Mouse (Mus musculus) stomach, embryonic 14.5 days (tissue): ENCODE measurements at regions not wholly inside any gene's neighbourhood (a gene's known extent, or its start where the extent isn't known, plus 50 kb on each side); places are given as distances from the start of the nearest gene placed in this dataset.

Experiments used
- ATAC-seq: fragments of 200-750 bp; cut with Nextera tagmentation; 2 replicates; pipeline ENCODE4 v1.8.0; 2017; ENCODE audit warnings: low read depth, moderate TSS enrichment; ENCODE audit not compliant: insufficient number of reproducible peaks, insufficient read depth, low FRiP score
- H3K27ac ChIP-seq: fragments of 300-500 bp; sonication (generic); 2 replicates; pipeline ENCODE4 v1.5.1; 2014; ENCODE audit warnings: mild to moderate bottlenecking, low read length, moderate library complexity, mixed read lengths
- H3K27me3 ChIP-seq: fragments of 300-500 bp; sonication (generic); 2 replicates; pipeline ENCODE4 v1.6.1; 2014; ENCODE audit warnings: low read length, control low read depth, mixed read lengths; ENCODE audit not compliant: control insufficient read depth, insufficient read depth
- H3K36me3 ChIP-seq: fragments of 300-500 bp; sonication (generic); 2 replicates; pipeline ENCODE4 v1.6.1; 2014; ENCODE audit warnings: mild to moderate bottlenecking, control low read depth, low read length, moderate library complexity, mixed read lengths; ENCODE audit not compliant: control insufficient read depth, insufficient read depth
- H3K4me1 ChIP-seq: fragments of 300-500 bp; sonication (generic); 2 replicates; pipeline ENCODE4 v1.6.1; 2014; ENCODE audit warnings: low read length, control low read depth, mixed read lengths; ENCODE audit not compliant: control insufficient read depth, insufficient read depth
- H3K4me2 ChIP-seq: fragments of 300-500 bp; sonication (generic); replicated peaks from 2 replicates; pipeline ENCODE4 v1.6.1; 2014; ENCODE audit warnings: low read depth, low read length, control low read depth
- H3K4me3 ChIP-seq: fragments of 300-500 bp; sonication (generic); 2 replicates; pipeline ENCODE4 v1.5.1; 2014; ENCODE audit warnings: low read depth, low read length, control low read depth
- H3K9ac ChIP-seq: fragments of 300-500 bp; sonication (generic); replicated peaks from 2 replicates; pipeline ENCODE4 v1.6.1; 2014; ENCODE audit warnings: low read depth, mild to moderate bottlenecking, control low read depth, low read length, moderate library complexity, mixed read lengths
- H3K9me3 ChIP-seq: fragments of 300-500 bp; sonication (generic); 2 replicates; pipeline ENCODE4 v1.6.1; 2016; ENCODE audit warnings: low read depth, low read length, control low read depth; ENCODE audit not compliant: control insufficient read depth
- WGBS: fragments of 180-500 bp; shearing (Covaris S2); extraction: QIAGEN DNeasy Blood & Tissue Kit; methylation state at CpG from one replicate; pipeline ENCODE4 v1.1.7; 2014; 5-methylcytosine and 5-hydroxymethylcytosine counted together

- H3K4me1 ChIP-seq = no peaks in the 10 kb centered on the region
- no peaks in the 10 kb centered on the region for H3K36me3 ChIP-seq
- H3K4me3 ChIP-seq = 0 out of 2 replicates have a peak overlapping the region, but pooled peaks have one; percentile 12
- peaks cover 64% of the 10 kb centered on the region for H3K27me3 ChIP-seq
- peak overlapping the region; percentile 16; the same call in 1 of the 2 replicates for H3K4me2 ChIP-seq
- whole genome bisulfite sequencing = 1% methylated on average over 24 of the region's 24 CpGs
- no peak overlapping the region for H3K9ac ChIP-seq
- H3K9me3 ChIP-seq = no peaks in the 10 kb centered on the region
- ATAC-seq = no peak
- no peak overlapping the region for H3K27ac ChIP-seq
These were observed 154.5 kb upstream of the Cypt12 start for GRCm38 (mm10) chr3:17793646-17794250.

- ATAC-seq = no peak
- Histone ChIP-seq H3K4me2 (peak overlapping the region; percentile 16; the same call in 1 of the 2 replicates), H3K9ac (no peak overlapping the region), H3K4me1 (no peaks in the 10 kb centered on the region), H3K36me3 (no peaks in the 10 kb centered on the region), H3K27ac (no peak overlapping the region), H3K4me3 (peak overlapping the region; percentile 12; the same call in 1 of the 2 replicates), H3K9me3 (no peaks in the 10 kb centered on the region), H3K27me3 (peaks cover 59% of the 10 kb centered on the region)
- under 1% methylated on average over 46 of the region's 46 CpGs for WGBS
These were observed 153.8 kb upstream of the Cypt12 start for GRCm38 (mm10) chr3:17794251-17795061.

GRCm38 (mm10) chr3:17795271-17796260 lies 152.6 kb upstream of the Cypt12 start:
- H3K36me3 ChIP-seq = no peaks in the 10 kb centered on the region
- H3K4me3 ChIP-seq = no peak overlapping the region
- no peak overlapping the region for H3K9ac ChIP-seq
- WGBS = 5% methylated on average over 24 of the region's 24 CpGs
- peaks cover 52% of the 10 kb centered on the region for H3K27me3 ChIP-seq
- no peak overlapping the region for H3K4me2 ChIP-seq
- H3K27ac ChIP-seq = no peak overlapping the region
- H3K4me1 ChIP-seq = no peaks in the 10 kb centered on the region
- no peak for ATAC-seq
- no peaks in the 10 kb centered on the region for H3K9me3 ChIP-seq

GRCm38 (mm10) chr3:17796766-17797165 lies 151.4 kb upstream of the Cypt12 start:
- no peak for ATAC-seq
- Histone ChIP-seq H3K27ac (no peak overlapping the region), H3K27me3 (peaks cover 46% of the 10 kb centered on the region), H3K36me3 (no peaks in the 10 kb centered on the region), H3K9ac (no peak overlapping the region), H3K4me1 (no peaks in the 10 kb centered on the region), H3K9me3 (no peaks in the 10 kb centered on the region), H3K4me2 (no peak overlapping the region), H3K4me3 (no peak overlapping the region)
- WGBS = 11% methylated on average over 3 of the region's 3 CpGs

GRCm38 (mm10) chr3:17798399-17798798 lies 149.8 kb upstream of the Cypt12 start:
- no peak overlapping the region for H3K4me2 ChIP-seq
- WGBS = 4% methylated on average over 12 of the region's 12 CpGs
- no peak overlapping the region for H3K9ac ChIP-seq
- ATAC-seq = no peak
- no peaks in the 10 kb centered on the region for H3K9me3 ChIP-seq
- no peaks in the 10 kb centered on the region for H3K4me1 ChIP-seq
- H3K27ac ChIP-seq = no peak overlapping the region
- no peaks in the 10 kb centered on the region for H3K36me3 ChIP-seq
- peaks cover 33% of the 10 kb centered on the region for H3K27me3 ChIP-seq
- no peak overlapping the region for H3K4me3 ChIP-seq

GRCm38 (mm10) chr3:17799120-17799519 lies 149.1 kb upstream of the Cypt12 start:
- ATAC-seq = no peak
- Histone ChIP-seq H3K27me3 (peaks cover 26% of the 10 kb centered on the region), H3K4me1 (no peaks in the 10 kb centered on the region), H3K36me3 (no peaks in the 10 kb centered on the region), H3K9me3 (no peaks in the 10 kb centered on the region), H3K4me2 (no peak overlapping the region), H3K9ac (no peak overlapping the region), H3K4me3 (no peak overlapping the region), H3K27ac (no peak overlapping the region)
- WGBS = 50% methylated on average over 6 of the region's 6 CpGs

- Histone ChIP-seq H3K9me3 (no peaks in the 10 kb centered on the region), H3K4me2 (no peak overlapping the region), H3K27ac (no peak overlapping the region), H3K9ac (no peak overlapping the region), H3K27me3 (peaks cover 12% of the 10 kb centered on the region), H3K36me3 (no peaks in the 10 kb centered on the region), H3K4me1 (no peaks in the 10 kb centered on the region), H3K4me3 (no peak overlapping the region)
- no peak for ATAC-seq
- whole genome bisulfite sequencing = 61% methylated on average over 2 of the region's 2 CpGs
These were observed 147.4 kb upstream of the Cypt12 start for GRCm38 (mm10) chr3:17800810-17801209.

- no peak for ATAC-seq
- WGBS = 69% methylated on average over 5 of the region's 5 CpGs
- no peak overlapping the region for H3K27ac ChIP-seq
- H3K9me3 ChIP-seq = no peaks in the 10 kb centered on the region
- no peaks in the 10 kb centered on the region for H3K4me1 ChIP-seq
- peaks cover 6% of the 10 kb centered on the region; the same call in 1 of the 2 replicates for H3K27me3 ChIP-seq
- no peak overlapping the region for H3K4me3 ChIP-seq
- no peak overlapping the region for H3K9ac ChIP-seq
- no peaks in the 10 kb centered on the region for H3K36me3 ChIP-seq
- no peak overlapping the region for H3K4me2 ChIP-seq
These were observed 146.7 kb upstream of the Cypt12 start for GRCm38 (mm10) chr3:17801479-17801878.
